Mouse (Mus musculus) midbrain, embryonic 12.5 days (tissue): Measurements from ENCODE around the gene Itgae. TPM values are rescaled to one million over a fixed set of nuclear protein-coding genes. Genes with fewer than 3 reads are reported as not detected.
"Not testable (repeated sequence)": the region's sequence is repeated elsewhere in the genome, so short reads cannot be mapped to it uniquely, and the experiment has no call there.

Experiments used
- ATAC-seq: fragments of 200-750 bp; cut with Nextera tagmentation; 2 replicates; pipeline ENCODE4 v1.8.0; 2017; ENCODE audit warnings: low read depth, moderate TSS enrichment, moderate library complexity; ENCODE audit not compliant: low FRiP score
- H3K27ac ChIP-seq: fragments of 300-500 bp; sonication (generic); replicated peaks from 2 replicates; pipeline ENCODE4 v1.5.1; 2016; ENCODE audit warnings: mild to moderate bottlenecking
- H3K27me3 ChIP-seq: fragments of 300-500 bp; sonication (generic); 2 replicates; pipeline ENCODE4 v1.6.1; 2016; ENCODE audit warnings: mild to moderate bottlenecking
- H3K36me3 ChIP-seq: fragments of 300-500 bp; sonication (generic); 2 replicates; pipeline ENCODE4 v1.6.1; 2016
- H3K4me1 ChIP-seq: fragments of 300-500 bp; sonication (generic); 2 replicates; pipeline ENCODE4 v1.6.1; 2016
- H3K4me2 ChIP-seq: fragments of 300-500 bp; sonication (generic); replicated peaks from 2 replicates; pipeline ENCODE4 v1.6.1; 2016; ENCODE audit warnings: mild to moderate bottlenecking, moderate library complexity
- H3K4me3 ChIP-seq: fragments of 300-500 bp; sonication (generic); 2 replicates; pipeline ENCODE4 v1.5.1; 2016; ENCODE audit warnings: mild to moderate bottlenecking
- H3K9ac ChIP-seq: fragments of 300-500 bp; sonication (generic); replicated peaks from 2 replicates; pipeline ENCODE4 v1.6.1; 2016; ENCODE audit warnings: mild to moderate bottlenecking, moderate library complexity
- H3K9me3 ChIP-seq: fragments of 300-500 bp; sonication (generic); 2 replicates; pipeline ENCODE4 v1.6.1; 2016; ENCODE audit warnings: mild to moderate bottlenecking
- WGBS: fragments of 180-500 bp; shearing (Covaris S2); methylation state at CpG from one replicate; pipeline ENCODE4 v1.1.7; 2016; 5-methylcytosine and 5-hydroxymethylcytosine counted together
- polyA plus RNA-seq: library from polyadenylated mRNA; unstranded; fragments of >200 nt; fragmentation: Nextera tagmentation; extraction: Ambion mirVana; gene quantifications from 2 replicates; pipeline ENCODE4 v1.2.1, GENCODE M21; 2016

Itgae gene
- polyA plus RNA-seq, 1 experiment from 2014 or later, result 0.42 TPM

- WGBS, result 79% methylated on average over 5 of the region's 5 CpGs
- Histone ChIP-seq H3K36me3 (no peaks in the 10 kb centered on the region), H3K4me3 (no peak overlapping the region), H3K27ac (no peak overlapping the region), H3K4me1 (no peaks in the 10 kb centered on the region), H3K9me3 (no peaks in the 10 kb centered on the region), H3K27me3 (no peaks in the 10 kb centered on the region), H3K9ac (no peak overlapping the region), H3K4me2 (no peak overlapping the region)
- ATAC-seq, result no peak
Measured at GRCm38 (mm10) chr11:73098860-73099259, 8.5 kb downstream of the Itgae start.

DNA sequence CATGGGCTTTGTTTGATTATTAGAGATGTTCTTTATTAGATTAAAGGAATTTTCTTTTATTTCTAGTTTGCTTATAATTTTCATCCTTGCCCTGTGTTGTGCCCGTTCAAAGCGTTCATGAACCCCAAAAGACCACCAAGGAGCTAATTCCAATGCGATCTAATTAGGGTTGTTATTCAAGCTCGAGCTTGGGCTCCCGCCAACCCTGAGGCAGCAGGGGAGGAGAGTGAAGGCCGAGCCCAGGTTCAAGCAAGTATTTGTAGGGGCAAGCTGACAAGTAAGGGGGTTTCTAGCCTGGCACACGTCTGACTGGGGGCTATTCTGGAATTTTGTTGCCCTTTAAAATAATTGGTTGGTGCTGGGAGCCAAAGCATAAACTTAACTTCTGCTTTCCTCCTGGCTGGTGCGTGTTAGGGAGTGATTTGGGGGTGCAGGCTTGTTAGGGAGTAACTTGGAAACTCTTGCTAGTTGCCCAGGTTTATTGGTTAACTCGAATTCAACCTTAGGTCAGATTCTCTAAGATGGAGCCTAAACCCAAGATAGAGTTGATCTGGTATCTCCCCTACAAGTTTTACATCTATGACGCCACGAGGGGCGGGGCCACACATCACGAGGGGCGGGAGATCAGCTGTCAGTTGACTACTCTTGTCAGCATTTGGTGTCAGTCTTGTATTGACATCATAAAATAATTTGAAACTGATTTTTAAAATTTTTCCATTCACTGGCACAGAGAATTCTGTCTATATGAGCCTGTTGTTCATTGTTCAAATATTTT lies 9.8 kb downstream of the Itgae start:
- H3K4me2 ChIP-seq, result no peak overlapping the region
- no peak overlapping the region for H3K27ac ChIP-seq
- no peak for ATAC-seq
- H3K4me1 ChIP-seq, result no peaks in the 10 kb centered on the region
- H3K9ac ChIP-seq, result no peak overlapping the region
- H3K4me3 ChIP-seq, result no peak overlapping the region
- H3K9me3 ChIP-seq, result no peaks in the 10 kb centered on the region
- H3K27me3 ChIP-seq, result no peaks in the 10 kb centered on the region
- no peaks in the 10 kb centered on the region for H3K36me3 ChIP-seq
- WGBS, result 78% methylated on average over 14 of the region's 14 CpGs

DNA sequence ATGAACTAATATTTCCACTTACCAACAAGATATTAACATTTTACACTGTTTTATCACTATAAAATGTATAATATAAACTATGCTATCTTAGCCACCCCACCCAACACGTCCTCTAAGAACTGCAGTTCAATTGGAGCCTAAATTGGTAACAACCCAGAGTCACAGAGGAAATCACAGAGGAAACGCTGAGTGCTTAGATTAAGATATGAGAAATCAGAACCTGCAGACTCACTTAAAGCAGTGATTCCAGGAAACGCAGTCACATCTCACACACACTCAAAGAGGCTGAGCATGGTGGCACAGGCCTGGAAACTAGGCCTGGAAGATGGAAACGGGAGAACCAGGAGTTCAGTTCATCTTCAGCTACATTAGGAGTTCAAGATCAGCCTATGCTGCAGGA lies 10.9 kb downstream of the Itgae start:
- H3K4me1 ChIP-seq, result no peaks in the 10 kb centered on the region
- H3K9me3 ChIP-seq, result no peaks in the 10 kb centered on the region
- no peak overlapping the region for H3K4me3 ChIP-seq
- H3K27me3 ChIP-seq, result no peaks in the 10 kb centered on the region
- ATAC-seq, result no peak
- 77% methylated on average over 4 of the region's 4 CpGs for WGBS
- H3K36me3 ChIP-seq, result no peaks in the 10 kb centered on the region
- H3K27ac ChIP-seq, result no peak overlapping the region
- H3K4me2 ChIP-seq, result no peak overlapping the region
- H3K9ac ChIP-seq, result no peak overlapping the region

- Histone ChIP-seq H3K27ac (no peak overlapping the region), H3K4me3 (no peak overlapping the region), H3K4me1 (no peaks in the 10 kb centered on the region), H3K27me3 (no peaks in the 10 kb centered on the region), H3K4me2 (no peak overlapping the region), H3K36me3 (no peaks in the 10 kb centered on the region), H3K9me3 (no peaks in the 10 kb centered on the region), H3K9ac (no peak overlapping the region)
- no peak for ATAC-seq
- WGBS, result 45% methylated on average over 3 of the region's 3 CpGs
Measured at GRCm38 (mm10) chr11:73105246-73105645, 14.9 kb downstream of the Itgae start.

GRCm38 (mm10) chr11:73107358-73107757 lies 17.0 kb downstream of the Itgae start:
- 40% methylated on average over 3 of the region's 3 CpGs for WGBS
- H3K36me3 ChIP-seq, ATAC-seq: not testable (repeated sequence)

DNA sequence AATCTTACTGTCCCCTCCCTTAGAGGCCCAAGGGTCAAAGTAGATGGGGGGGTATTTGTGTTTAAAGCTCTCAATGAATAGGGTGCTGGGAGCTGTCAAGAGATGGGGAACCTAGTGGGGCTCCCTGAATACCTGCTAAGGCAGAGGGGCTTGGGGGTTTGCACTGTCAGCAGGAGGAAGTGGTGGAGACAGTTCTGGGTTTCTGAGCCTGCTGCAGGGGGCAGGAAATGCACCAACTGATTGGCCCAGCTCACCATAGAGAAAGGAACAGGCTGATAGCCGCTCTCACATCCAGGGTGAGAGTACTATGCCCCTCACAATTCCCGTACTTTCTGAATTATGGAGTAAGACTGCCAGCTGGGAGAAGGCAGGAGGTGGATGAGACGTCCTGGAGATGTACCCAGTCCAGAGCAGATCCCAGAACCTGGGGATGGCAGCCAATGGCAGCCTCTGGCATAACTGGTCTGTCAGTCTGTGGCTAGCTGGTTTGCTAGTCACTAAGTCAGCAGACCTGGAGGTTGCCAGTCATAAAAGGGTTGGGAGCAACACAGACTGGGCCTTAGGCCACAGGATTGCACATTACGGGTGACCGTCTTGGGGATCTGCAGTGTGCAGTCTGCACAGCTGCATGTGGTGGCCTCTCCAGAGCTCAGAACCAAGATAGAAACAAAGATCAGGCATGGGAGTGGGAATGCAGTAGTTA lies 18.0 kb downstream of the Itgae start:
- Histone ChIP-seq H3K27ac (no peak overlapping the region), H3K9me3 (no peaks in the 10 kb centered on the region), H3K9ac (no peak overlapping the region), H3K4me1 (no peaks in the 10 kb centered on the region), H3K4me2 (no peak overlapping the region), H3K4me3 (no peak overlapping the region), H3K36me3 (no peaks in the 10 kb centered on the region), H3K27me3 (no peaks in the 10 kb centered on the region)
- 75% methylated on average over 5 of the region's 5 CpGs for WGBS
- ATAC-seq, result no peak

More at GRCm38 (mm10) chr11:73107358-73107757, 17.0 kb downstream of the Itgae start:
- not testable (repeated sequence) for H3K4me3 ChIP-seq, H3K27ac ChIP-seq, H3K9me3 ChIP-seq, H3K27me3 ChIP-seq, H3K4me2 ChIP-seq, H3K9ac ChIP-seq, H3K4me1 ChIP-seq

- Histone ChIP-seq H3K36me3 (no peaks in the 10 kb centered on the region), H3K4me3 (no peak overlapping the region), H3K4me2 (no peak overlapping the region), H3K27me3 (no peaks in the 10 kb centered on the region), H3K4me1 (no peaks in the 10 kb centered on the region), H3K9ac (no peak overlapping the region), H3K27ac (no peak overlapping the region), H3K9me3 (no peaks in the 10 kb centered on the region)
- no peak for ATAC-seq
- WGBS, result 83% methylated on average over 14 of the region's 14 CpGs
Measured at GRCm38 (mm10) chr11:73108898-73109625, 18.7 kb downstream of the Itgae start.

GRCm38 (mm10) chr11:73109941-73110340 lies 19.6 kb downstream of the Itgae start:
- H3K27ac ChIP-seq, result no peak overlapping the region
- H3K4me1 ChIP-seq, result no peaks in the 10 kb centered on the region
- H3K27me3 ChIP-seq, result no peaks in the 10 kb centered on the region
- no peak overlapping the region for H3K4me2 ChIP-seq
- no peak for ATAC-seq
- 88% methylated on average over 3 of the region's 3 CpGs for WGBS
- H3K9ac ChIP-seq, result no peak overlapping the region
- no peaks in the 10 kb centered on the region for H3K36me3 ChIP-seq
- no peaks in the 10 kb centered on the region for H3K9me3 ChIP-seq
- H3K4me3 ChIP-seq, result no peak overlapping the region

DNA sequence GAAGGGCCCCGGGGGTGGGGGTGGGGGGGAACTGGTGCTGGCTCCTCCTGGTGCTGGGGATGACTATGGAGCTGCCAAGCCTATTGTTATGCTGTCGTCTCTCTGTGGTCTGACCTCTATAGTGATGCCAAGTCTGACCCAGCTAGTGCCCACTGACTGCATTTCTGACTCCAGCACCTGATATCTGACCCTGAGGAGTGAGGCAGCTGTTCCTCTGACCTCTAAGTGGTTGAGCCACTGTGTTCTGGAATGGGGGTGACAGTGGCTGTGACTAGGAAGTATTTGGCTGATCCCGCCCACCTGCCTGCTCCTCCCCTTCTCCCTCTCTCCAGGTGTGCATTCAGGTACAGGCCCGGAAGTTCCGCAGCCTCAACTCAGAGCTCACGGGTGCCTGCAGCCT lies 21.0 kb downstream of the Itgae start:
- Histone ChIP-seq H3K27ac (no peak overlapping the region), H3K4me3 (no peak overlapping the region), H3K4me2 (no peak overlapping the region), H3K36me3 (no peaks in the 10 kb centered on the region), H3K9me3 (no peaks in the 10 kb centered on the region), H3K4me1 (no peaks in the 10 kb centered on the region), H3K27me3 (no peaks in the 10 kb centered on the region), H3K9ac (no peak overlapping the region)
- ATAC-seq, result no peak
- WGBS, result 77% methylated on average over 6 of the region's 6 CpGs

GRCm38 (mm10) chr11:73126495-73126894 lies 36.1 kb downstream of the Itgae start:
- WGBS, result 92% methylated on average over 6 of the region's 6 CpGs
- Histone ChIP-seq H3K4me2 (no peak overlapping the region), H3K27me3 (no peaks in the 10 kb centered on the region), H3K36me3 (peaks cover 18% of the 10 kb centered on the region), H3K4me3 (no peak overlapping the region), H3K4me1 (no peaks in the 10 kb centered on the region), H3K9ac (no peak overlapping the region), H3K27ac (no peak overlapping the region), H3K9me3 (no peaks in the 10 kb centered on the region)
- no peak for ATAC-seq

DNA sequence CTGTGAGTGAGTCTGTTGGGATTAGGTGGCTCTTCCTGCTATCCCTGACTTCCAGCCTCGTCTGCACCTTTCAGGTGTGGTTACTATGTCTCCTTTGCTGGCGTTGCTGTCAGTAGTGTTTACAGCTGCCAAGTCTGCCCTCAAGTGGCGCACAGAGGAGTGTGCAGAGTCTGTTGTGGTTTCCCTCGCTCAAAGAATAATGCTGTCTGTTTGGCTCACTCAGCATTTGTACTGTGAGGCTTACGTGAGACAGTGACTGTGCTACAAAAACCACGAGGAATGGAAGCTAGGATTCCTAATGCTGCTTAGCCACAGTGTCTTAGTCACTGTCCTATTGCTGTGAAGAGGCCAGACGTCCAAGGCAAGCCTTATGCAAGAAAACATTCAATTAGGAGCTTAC lies 40.6 kb downstream of the Itgae start:
- ATAC-seq, result no peak
- Histone ChIP-seq H3K4me2 (no peak overlapping the region), H3K4me3 (no peak overlapping the region), H3K4me1 (peaks cover 6% of the 10 kb centered on the region; the same call in 1 of the 2 replicates), H3K9ac (no peak overlapping the region), H3K9me3 (no peaks in the 10 kb centered on the region), H3K36me3 (peaks cover 34% of the 10 kb centered on the region), H3K27me3 (no peaks in the 10 kb centered on the region), H3K27ac (no peak overlapping the region)
- 82% methylated on average over 7 of the region's 7 CpGs for WGBS

DNA sequence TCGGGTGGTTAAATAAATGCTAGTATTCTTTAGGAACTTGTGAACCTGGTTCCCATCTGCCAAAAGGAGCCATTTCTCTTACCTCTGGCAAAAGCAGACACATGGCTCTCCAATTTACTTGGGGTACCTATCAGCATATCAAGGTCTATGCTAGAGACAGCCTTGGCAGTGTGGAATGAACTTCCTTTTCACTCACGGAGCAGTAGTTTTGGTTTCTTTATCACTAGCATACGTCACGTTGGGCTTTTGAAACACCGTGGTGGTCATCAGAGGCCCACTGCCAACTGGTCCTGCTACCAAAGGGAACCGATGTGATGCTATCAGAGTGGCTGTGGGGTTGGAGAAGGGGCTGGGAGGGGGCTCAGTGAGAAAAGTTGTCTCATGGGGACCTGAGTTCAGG lies 42.6 kb downstream of the Itgae start:
- Histone ChIP-seq H3K9ac (no peak overlapping the region), H3K4me3 (no peak overlapping the region), H3K27ac (no peak overlapping the region), H3K36me3 (peaks cover 33% of the 10 kb centered on the region), H3K9me3 (no peaks in the 10 kb centered on the region), H3K27me3 (no peaks in the 10 kb centered on the region), H3K4me2 (no peak overlapping the region), H3K4me1 (peaks cover 23% of the 10 kb centered on the region)
- no peak for ATAC-seq
- 96% methylated on average over 6 of the region's 6 CpGs for WGBS
